Mouse (Mus musculus): Measurements from ENCODE around the gene Cd3e. TPM values are rescaled to one million over a fixed set of nuclear protein-coding genes. Genes with fewer than 3 reads are reported as not detected.

Gene Cd3e
- polyA plus RNA-seq, 1 experiment from 2014 or later, result not detected

- Histone ChIP-seq H3K27me3 (ENCODE audit: poor library complexity, severe bottlenecking) (peaks cover 4% of the 10 kb centered on the region; the same call in 1 of the 2 replicates), H3K4me1 (no peaks in the 10 kb centered on the region), H3K9me3 (no peaks in the 10 kb centered on the region), H3K36me3 (replicated peaks) (no peaks in the 10 kb centered on the region), H3K27ac (no peak overlapping the region), H3K4me3 (no peak overlapping the region)
- no peak for DNase-seq (ENCODE audit: extremely low spot score, low spot score)
- 84% methylated on average over 4 of the region's 4 CpGs for WGBS
Measured at GRCm38 (mm10) chr9:45008342-45008741, 1.1 kb downstream of the Cd3e start.

GRCm38 (mm10) chr9:45007404-45007803 is 2.0 kb downstream of the Cd3e start:
- H3K9me3 ChIP-seq, result no peaks in the 10 kb centered on the region
- 82% methylated on average over 12 of the region's 12 CpGs for WGBS
- no peak for DNase-seq (ENCODE audit: extremely low spot score, low spot score)
- no peak overlapping the region for H3K27ac ChIP-seq
- no peak overlapping the region for H3K4me3 ChIP-seq
- peaks cover 4% of the 10 kb centered on the region; the same call in 1 of the 2 replicates for H3K27me3 ChIP-seq (ENCODE audit: poor library complexity, severe bottlenecking)
- H3K4me1 ChIP-seq, result no peaks in the 10 kb centered on the region
- no peaks in the 10 kb centered on the region for H3K36me3 ChIP-seq (replicated peaks)

GRCm38 (mm10) chr9:45000249-45000648 is 9.2 kb downstream of the Cd3e start:
- 70% methylated on average over 3 of the region's 3 CpGs for WGBS
- no peaks in the 10 kb centered on the region; the same call in 1 of the 2 replicates for H3K9me3 ChIP-seq
- H3K4me1 ChIP-seq, result no peaks in the 10 kb centered on the region
- no peak overlapping the region for H3K4me3 ChIP-seq
- no peaks in the 10 kb centered on the region for H3K36me3 ChIP-seq (replicated peaks)
- H3K27me3 ChIP-seq (ENCODE audit: poor library complexity, severe bottlenecking), result no peaks in the 10 kb centered on the region
- DNase-seq (ENCODE audit: extremely low spot score, low spot score), result no peak
- H3K27ac ChIP-seq, result no peak overlapping the region

- no peak overlapping the region for H3K4me3 ChIP-seq
- no peaks in the 10 kb centered on the region for H3K27me3 ChIP-seq (ENCODE audit: poor library complexity, severe bottlenecking)
- H3K9me3 ChIP-seq, result no peaks in the 10 kb centered on the region; the same call in 1 of the 2 replicates
- H3K36me3 ChIP-seq (replicated peaks), result no peaks in the 10 kb centered on the region
- 82% methylated on average over 5 of the region's 5 CpGs for WGBS
- H3K27ac ChIP-seq, result no peak overlapping the region
- DNase-seq (ENCODE audit: extremely low spot score, low spot score), result no peak
- no peaks in the 10 kb centered on the region for H3K4me1 ChIP-seq
Measured at GRCm38 (mm10) chr9:44999776-45000175, 9.7 kb downstream of the Cd3e start.

GRCm38 (mm10) chr9:44999171-44999570 is 10.3 kb downstream of the Cd3e start:
- H3K27me3 ChIP-seq (ENCODE audit: poor library complexity, severe bottlenecking), result no peaks in the 10 kb centered on the region
- WGBS, result 60% methylated on average over 6 of the region's 6 CpGs
- H3K9me3 ChIP-seq, result no peaks in the 10 kb centered on the region; the same call in 1 of the 2 replicates
- H3K36me3 ChIP-seq (replicated peaks), result no peaks in the 10 kb centered on the region
- no peak overlapping the region for H3K4me3 ChIP-seq
- no peaks in the 10 kb centered on the region for H3K4me1 ChIP-seq
- no peak for DNase-seq (ENCODE audit: extremely low spot score, low spot score)
- H3K27ac ChIP-seq, result no peak overlapping the region

GRCm38 (mm10) chr9:44998138-44998537 is 11.3 kb downstream of the Cd3e start:
- H3K27me3 ChIP-seq (ENCODE audit: poor library complexity, severe bottlenecking), result no peaks in the 10 kb centered on the region
- no peak for DNase-seq (ENCODE audit: extremely low spot score, low spot score)
- H3K4me3 ChIP-seq, result no peak overlapping the region
- 83% methylated on average over 11 of the region's 11 CpGs for WGBS
- no peaks in the 10 kb centered on the region for H3K4me1 ChIP-seq
- H3K36me3 ChIP-seq (replicated peaks), result no peaks in the 10 kb centered on the region
- H3K27ac ChIP-seq, result no peak overlapping the region
- H3K9me3 ChIP-seq, result no peaks in the 10 kb centered on the region; the same call in 1 of the 2 replicates

GRCm38 (mm10) chr9:44996590-44996989 is 12.8 kb downstream of the Cd3e start:
- DNase-seq (ENCODE audit: extremely low spot score, low spot score), result no peak
- H3K36me3 ChIP-seq (replicated peaks), result no peaks in the 10 kb centered on the region
- 95% methylated on average over 7 of the region's 7 CpGs for WGBS
- no peak overlapping the region for H3K4me3 ChIP-seq
- no peaks in the 10 kb centered on the region; the same call in 1 of the 2 replicates for H3K9me3 ChIP-seq
- no peaks in the 10 kb centered on the region for H3K4me1 ChIP-seq
- no peaks in the 10 kb centered on the region for H3K27me3 ChIP-seq (ENCODE audit: poor library complexity, severe bottlenecking)
- H3K27ac ChIP-seq, result no peak overlapping the region

GRCm38 (mm10) chr9:44994962-44995361 is 14.5 kb downstream of the Cd3e start:
- Histone ChIP-seq H3K36me3 (replicated peaks) (no peaks in the 10 kb centered on the region), H3K9me3 (no peaks in the 10 kb centered on the region; the same call in 1 of the 2 replicates), H3K4me3 (no peak overlapping the region), H3K27me3 (ENCODE audit: poor library complexity, severe bottlenecking) (no peaks in the 10 kb centered on the region), H3K4me1 (no peaks in the 10 kb centered on the region), H3K27ac (no peak overlapping the region)
- WGBS, result 85% methylated on average over 4 of the region's 4 CpGs
- no peak for DNase-seq (ENCODE audit: extremely low spot score, low spot score)

- no peak overlapping the region for H3K27ac ChIP-seq
- no peaks in the 10 kb centered on the region for H3K27me3 ChIP-seq (ENCODE audit: poor library complexity, severe bottlenecking)
- H3K36me3 ChIP-seq (replicated peaks), result no peaks in the 10 kb centered on the region
- no peak for DNase-seq (ENCODE audit: extremely low spot score, low spot score)
- H3K4me3 ChIP-seq, result no peak overlapping the region
- 96% methylated on average over 2 of the region's 2 CpGs for WGBS
- H3K4me1 ChIP-seq, result no peaks in the 10 kb centered on the region
- H3K9me3 ChIP-seq, result no peaks in the 10 kb centered on the region; the same call in 1 of the 2 replicates
Measured at GRCm38 (mm10) chr9:44993268-44993667, 16.2 kb downstream of the Cd3e start.

GRCm38 (mm10) chr9:44992271-44992670 is 17.2 kb downstream of the Cd3e start:
- Histone ChIP-seq H3K9me3 (no peaks in the 10 kb centered on the region; the same call in 1 of the 2 replicates), H3K4me3 (no peak overlapping the region), H3K27ac (no peak overlapping the region), H3K27me3 (ENCODE audit: poor library complexity, severe bottlenecking) (no peaks in the 10 kb centered on the region), H3K4me1 (no peaks in the 10 kb centered on the region), H3K36me3 (replicated peaks) (no peaks in the 10 kb centered on the region)
- DNase-seq (ENCODE audit: extremely low spot score, low spot score), result no peak

- Histone ChIP-seq H3K36me3 (replicated peaks) (no peaks in the 10 kb centered on the region), H3K27me3 (ENCODE audit: poor library complexity, severe bottlenecking) (no peaks in the 10 kb centered on the region), H3K4me1 (no peaks in the 10 kb centered on the region), H3K27ac (no peak overlapping the region), H3K4me3 (no peak overlapping the region), H3K9me3 (no peaks in the 10 kb centered on the region; the same call in 1 of the 2 replicates)
- 87% methylated on average over 2 of the region's 2 CpGs for WGBS
- DNase-seq (ENCODE audit: extremely low spot score, low spot score), result no peak
Measured at GRCm38 (mm10) chr9:44991821-44992220, 17.6 kb downstream of the Cd3e start.

GRCm38 (mm10) chr9:44986976-44987375 is 22.5 kb downstream of the Cd3e start:
- Histone ChIP-seq H3K4me3 (no peak overlapping the region), H3K27me3 (ENCODE audit: poor library complexity, severe bottlenecking) (no peaks in the 10 kb centered on the region), H3K27ac (no peak overlapping the region), H3K4me1 (no peaks in the 10 kb centered on the region), H3K9me3 (no peaks in the 10 kb centered on the region), H3K36me3 (replicated peaks) (no peaks in the 10 kb centered on the region)
- DNase-seq (ENCODE audit: extremely low spot score, low spot score), result no peak
- 79% methylated on average over 5 of the region's 5 CpGs for WGBS

GRCm38 (mm10) chr9:44986242-44986781 is 23.1 kb downstream of the Cd3e start:
- Histone ChIP-seq H3K36me3 (replicated peaks) (no peaks in the 10 kb centered on the region), H3K27me3 (ENCODE audit: poor library complexity, severe bottlenecking) (no peaks in the 10 kb centered on the region), H3K4me3 (no peak overlapping the region), H3K27ac (no peak overlapping the region), H3K4me1 (no peaks in the 10 kb centered on the region), H3K9me3 (no peaks in the 10 kb centered on the region)
- no peak for DNase-seq (ENCODE audit: extremely low spot score, low spot score)
- WGBS, result 77% methylated on average over 14 of the region's 14 CpGs

GRCm38 (mm10) chr9:44985721-44986161 is 23.7 kb downstream of the Cd3e start:
- H3K9me3 ChIP-seq, result no peaks in the 10 kb centered on the region
- no peaks in the 10 kb centered on the region for H3K27me3 ChIP-seq (ENCODE audit: poor library complexity, severe bottlenecking)
- no peak overlapping the region for H3K27ac ChIP-seq
- no peak for DNase-seq (ENCODE audit: extremely low spot score, low spot score)
- WGBS, result 85% methylated on average over 3 of the region's 3 CpGs
- H3K36me3 ChIP-seq (replicated peaks), result no peaks in the 10 kb centered on the region
- no peaks in the 10 kb centered on the region for H3K4me1 ChIP-seq
- H3K4me3 ChIP-seq, result no peak overlapping the region
